Mouse (Mus musculus) liver, adult 2 months (tissue): ENCODE results near the gene Tigd3.

ENCODE experiments used
- CTCF ChIP-seq: fragments of 200-500 bp; IDR thresholded peaks from 2 replicates; pipeline ENCODE4 v1.5.1; 2011; ENCODE audit warnings: low read depth, low read length, control low read depth
- POLR2A ChIP-seq: fragments of 200-500 bp; IDR thresholded peaks from 2 replicates; pipeline ENCODE4 v1.6.1; 2011; ENCODE audit warnings: low read length, control low read depth; ENCODE audit not compliant: insufficient read depth; ENCODE audit errors: extremely low read depth

DNA sequence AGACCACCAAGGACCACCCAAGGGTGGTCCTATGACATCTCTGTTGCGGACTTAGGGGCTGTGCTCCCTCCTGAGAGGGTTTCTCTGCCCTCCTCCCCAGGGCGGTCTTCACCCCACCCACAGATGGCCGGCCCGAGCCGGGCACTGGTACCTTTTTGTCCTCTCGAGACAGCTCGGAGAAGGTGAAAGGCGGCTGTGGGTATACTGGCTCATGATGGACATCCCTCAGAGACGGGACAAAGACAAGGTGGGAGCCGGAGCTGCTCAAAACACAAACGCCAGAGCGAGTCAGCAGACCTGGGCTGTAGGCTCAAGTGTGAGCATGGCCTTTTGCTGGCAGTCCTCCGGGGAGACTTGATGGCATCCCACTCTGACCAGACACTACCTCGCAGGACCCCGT, 49.5 kb upstream of the Tigd3 start:
- TF ChIP-seq POLR2A (no peak), CTCF (no peak)
